Mouse (Mus musculus): ENCODE measurements around the gene Rps19. TPM values are rescaled to one million over a fixed set of nuclear protein-coding genes. Genes with fewer than 3 reads are reported as not detected.
A peak's percentile ranks its signal among the peaks of the same experiment; 100 is the strongest.
"Not testable (repeated sequence)": the region's sequence is repeated elsewhere in the genome, so short reads cannot be mapped to it uniquely, and the experiment has no call there.

Gene Rps19
- polyA plus RNA-seq (2015; fragmentation: Nextera tagmentation; extraction: Ambion mirVana) = 1,106 and 1,236 TPM in 2 replicates

GRCm38 (mm10) chr7:24883896-24884692 lies at the start of gene Rps19:
TSS of gene Rps19 (plus strand) at chr7:24884371.
- H3K4me1 ChIP-seq (replicated peaks) = peaks cover 29% of the 10 kb centered on the region
- WGBS = under 1% methylated on average over 57 of the region's 57 CpGs
- peak within 1 kb of the TSS; percentile 70 for H3K4me2 ChIP-seq
- peaks cover 25% of the 10 kb centered on the region for H3K36me3 ChIP-seq
- H3K9ac ChIP-seq = peak within 1 kb of the TSS; percentile 91
- H3K27me3 ChIP-seq = no peaks in the 10 kb centered on the region
- H3K4me3 ChIP-seq = peak within 1 kb of the TSS; percentile 75
- ATAC-seq (ENCODE audit: low FRiP score, low read depth) = peak; percentile 95
- H3K27ac ChIP-seq (replicated peaks) = peak within 1 kb of the TSS; percentile 86
- H3K9me3 ChIP-seq = no peaks in the 10 kb centered on the region

- H3K4me3 ChIP-seq; H3K9me3 ChIP-seq; H3K4me2 ChIP-seq; ATAC-seq (ENCODE audit: low FRiP score, low read depth); H3K27me3 ChIP-seq; H3K4me1 ChIP-seq (replicated peaks); H3K36me3 ChIP-seq; H3K27ac ChIP-seq (replicated peaks); H3K9ac ChIP-seq: not testable (repeated sequence)
- 70% methylated on average over 12 of the region's 13 CpGs for WGBS
Observed at GRCm38 (mm10) chr7:24838732-24839409, 45.3 kb upstream of the Rps19 start.

- Histone ChIP-seq H3K4me1 (replicated peaks) (no peaks in the 10 kb centered on the region), H3K36me3 (no peaks in the 10 kb centered on the region), H3K9ac (no peak overlapping the region), H3K4me3 (no peak overlapping the region), H3K9me3 (no peaks in the 10 kb centered on the region), H3K4me2 (no peak overlapping the region), H3K27ac (replicated peaks) (no peak overlapping the region), H3K27me3 (no peaks in the 10 kb centered on the region)
- WGBS = 90% methylated on average over 8 of the region's 8 CpGs
- ATAC-seq (ENCODE audit: low FRiP score, low read depth) = no peak
Observed at GRCm38 (mm10) chr7:24839410-24839808, 44.8 kb upstream of the Rps19 start.

- H3K27ac ChIP-seq (replicated peaks) = no peak overlapping the region
- no peaks in the 10 kb centered on the region for H3K4me1 ChIP-seq (replicated peaks)
- no peaks in the 10 kb centered on the region for H3K36me3 ChIP-seq
- WGBS = 63% methylated on average over 3 of the region's 3 CpGs
- no peak for ATAC-seq (ENCODE audit: low FRiP score, low read depth)
- no peaks in the 10 kb centered on the region for H3K9me3 ChIP-seq
- H3K4me3 ChIP-seq = no peak overlapping the region
- H3K9ac ChIP-seq = no peak overlapping the region
- no peak overlapping the region for H3K4me2 ChIP-seq
- no peaks in the 10 kb centered on the region for H3K27me3 ChIP-seq
Observed at GRCm38 (mm10) chr7:24840331-24840730, 43.8 kb upstream of the Rps19 start.

- no peak overlapping the region for H3K4me3 ChIP-seq
- no peak overlapping the region for H3K9ac ChIP-seq
- H3K4me2 ChIP-seq = no peak overlapping the region
- no peaks in the 10 kb centered on the region for H3K36me3 ChIP-seq
- no peaks in the 10 kb centered on the region for H3K27me3 ChIP-seq
- H3K4me1 ChIP-seq (replicated peaks) = no peaks in the 10 kb centered on the region
- ATAC-seq (ENCODE audit: low FRiP score, low read depth) = no peak
- H3K27ac ChIP-seq (replicated peaks) = no peak overlapping the region
- no peaks in the 10 kb centered on the region for H3K9me3 ChIP-seq
- 81% methylated on average over 4 of the region's 4 CpGs for WGBS
Observed at GRCm38 (mm10) chr7:24841009-24841408, 43.2 kb upstream of the Rps19 start.

GRCm38 (mm10) chr7:24844144-24844543 lies 40.0 kb upstream of the Rps19 start:
- no peaks in the 10 kb centered on the region for H3K4me1 ChIP-seq (replicated peaks)
- no peaks in the 10 kb centered on the region for H3K27me3 ChIP-seq
- H3K27ac ChIP-seq (replicated peaks) = no peak overlapping the region
- WGBS = 44% methylated on average over 5 of the region's 5 CpGs
- no peak overlapping the region for H3K4me2 ChIP-seq
- no peak overlapping the region for H3K4me3 ChIP-seq
- H3K9ac ChIP-seq = no peak overlapping the region
- H3K9me3 ChIP-seq = no peaks in the 10 kb centered on the region
- no peak for ATAC-seq (ENCODE audit: low FRiP score, low read depth)
- H3K36me3 ChIP-seq = no peaks in the 10 kb centered on the region

- H3K36me3 ChIP-seq = no peaks in the 10 kb centered on the region
- H3K9me3 ChIP-seq = no peaks in the 10 kb centered on the region
- H3K9ac ChIP-seq = no peak overlapping the region
- no peak overlapping the region for H3K27ac ChIP-seq (replicated peaks)
- 86% methylated on average over 9 of the region's 9 CpGs for WGBS
- H3K4me3 ChIP-seq = no peak overlapping the region
- no peak for ATAC-seq (ENCODE audit: low FRiP score, low read depth)
- no peaks in the 10 kb centered on the region for H3K27me3 ChIP-seq
- no peaks in the 10 kb centered on the region for H3K4me1 ChIP-seq (replicated peaks)
- no peak overlapping the region for H3K4me2 ChIP-seq
Observed at GRCm38 (mm10) chr7:24845181-24845580, 39.0 kb upstream of the Rps19 start.

GRCm38 (mm10) chr7:24845713-24846112 lies 38.5 kb upstream of the Rps19 start:
- Histone ChIP-seq H3K4me1 (replicated peaks) (no peaks in the 10 kb centered on the region), H3K4me3 (no peak overlapping the region), H3K4me2 (no peak overlapping the region), H3K27ac (replicated peaks) (no peak overlapping the region; the same call in 1 of the 2 replicates), H3K27me3 (no peaks in the 10 kb centered on the region), H3K9ac (no peak overlapping the region), H3K9me3 (no peaks in the 10 kb centered on the region), H3K36me3 (no peaks in the 10 kb centered on the region)
- 6% methylated on average over 6 of the region's 6 CpGs for WGBS
- ATAC-seq (ENCODE audit: low FRiP score, low read depth) = no peak

GRCm38 (mm10) chr7:24846576-24846975 lies 37.6 kb upstream of the Rps19 start:
- not testable (repeated sequence) for ATAC-seq (ENCODE audit: low FRiP score, low read depth); H3K4me1 ChIP-seq (replicated peaks); H3K9me3 ChIP-seq; H3K36me3 ChIP-seq; H3K4me2 ChIP-seq; H3K4me3 ChIP-seq; H3K27ac ChIP-seq (replicated peaks); H3K27me3 ChIP-seq; H3K9ac ChIP-seq
- 46% methylated on average over 2 of the region's 2 CpGs for WGBS

- no peak overlapping the region for H3K4me3 ChIP-seq
- H3K4me2 ChIP-seq = no peak overlapping the region
- no peak for ATAC-seq (ENCODE audit: low FRiP score, low read depth)
- no peaks in the 10 kb centered on the region for H3K4me1 ChIP-seq (replicated peaks)
- no peaks in the 10 kb centered on the region for H3K27me3 ChIP-seq
- H3K27ac ChIP-seq (replicated peaks) = no peak overlapping the region
- no peaks in the 10 kb centered on the region for H3K36me3 ChIP-seq
- H3K9ac ChIP-seq = no peak overlapping the region
- no peaks in the 10 kb centered on the region for H3K9me3 ChIP-seq
- 20% methylated on average over 5 of the region's 5 CpGs for WGBS
Observed at GRCm38 (mm10) chr7:24850162-24850561, 34.0 kb upstream of the Rps19 start.

GRCm38 (mm10) chr7:24850899-24851303 lies 33.3 kb upstream of the Rps19 start:
- Histone ChIP-seq H3K27me3 (no peaks in the 10 kb centered on the region), H3K9me3 (no peaks in the 10 kb centered on the region), H3K4me2 (no peak overlapping the region), H3K4me3 (no peak overlapping the region), H3K9ac (no peak overlapping the region), H3K36me3 (no peaks in the 10 kb centered on the region), H3K4me1 (replicated peaks) (no peaks in the 10 kb centered on the region), H3K27ac (replicated peaks) (no peak overlapping the region)
- ATAC-seq (ENCODE audit: low FRiP score, low read depth) = no peak
- WGBS = 40% methylated on average over 6 of the region's 6 CpGs

GRCm38 (mm10) chr7:24851596-24852325 lies 32.4 kb upstream of the Rps19 start:
- Histone ChIP-seq H3K4me1 (replicated peaks) (no peaks in the 10 kb centered on the region), H3K4me2 (no peak overlapping the region), H3K9me3 (no peaks in the 10 kb centered on the region), H3K9ac (no peak overlapping the region), H3K36me3 (no peaks in the 10 kb centered on the region), H3K4me3 (no peak overlapping the region), H3K27ac (replicated peaks) (no peak overlapping the region), H3K27me3 (no peaks in the 10 kb centered on the region)
- ATAC-seq (ENCODE audit: low FRiP score, low read depth) = no peak
- 82% methylated on average over 5 of the region's 5 CpGs for WGBS

Measured in hindbrain, embryonic 15.5 days (tissue).